Mouse (Mus musculus) urinary bladder, postnatal 10 days (tissue): ENCODE results near the gene F10.

Experiments used
- DNase-seq: peaks from one replicate; pipeline ENCODE4 v3.0.0; 2022; ENCODE audit warnings: low spot score

F10 gene

DNA sequence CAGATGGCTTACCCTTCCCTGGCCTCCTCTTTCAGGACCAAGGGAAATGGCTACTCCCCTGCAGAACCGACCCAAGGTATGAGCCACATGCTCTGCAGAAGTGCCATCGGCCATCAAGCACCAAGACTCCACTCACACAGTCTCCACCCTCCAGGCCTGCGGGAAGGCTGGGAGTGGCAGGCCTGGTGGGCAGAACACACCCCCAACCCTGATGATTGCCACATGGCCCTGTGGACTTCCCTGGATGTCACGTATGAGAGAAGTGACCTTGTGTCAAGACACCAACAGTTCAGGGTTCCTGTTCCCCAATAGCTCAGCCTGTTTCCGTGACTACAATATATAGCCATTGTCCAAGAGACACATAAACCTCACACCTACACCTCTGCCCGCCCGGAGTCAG, at the start of gene F10:
Gene F10, plus strand, starts transcription at position 294 of the 400 bp plus-strand sequence.
- DNase-seq, result no peak

DNA sequence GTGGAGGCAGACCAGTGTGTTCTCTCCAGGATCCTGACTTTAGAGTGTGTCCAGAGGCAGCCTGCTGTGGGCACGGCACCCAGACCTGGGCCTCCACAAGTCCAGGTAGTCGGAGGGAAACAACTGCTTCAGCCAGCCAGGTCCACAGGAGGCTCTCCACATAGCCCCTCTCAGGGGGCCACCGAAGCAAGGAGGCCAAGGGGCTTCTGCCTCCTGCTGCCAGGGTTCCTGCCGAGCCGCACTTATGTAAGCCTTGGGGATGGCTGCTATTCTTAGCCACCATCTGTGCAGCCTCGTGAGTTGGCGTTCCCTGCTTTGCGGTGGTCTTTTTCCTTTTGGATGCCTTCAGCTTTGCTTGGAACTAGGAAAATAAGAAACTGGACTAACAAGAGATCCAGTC, 49.5 kb upstream of the F10 start:
- DNase-seq, result no peak

- no peak for DNase-seq
Observed at GRCm38 (mm10) chr8:12988722-12989430, 48.2 kb upstream of the F10 start.

GRCm38 (mm10) chr8:12991411-12991810, 45.7 kb upstream of the F10 start:
- no peak for DNase-seq

DNA sequence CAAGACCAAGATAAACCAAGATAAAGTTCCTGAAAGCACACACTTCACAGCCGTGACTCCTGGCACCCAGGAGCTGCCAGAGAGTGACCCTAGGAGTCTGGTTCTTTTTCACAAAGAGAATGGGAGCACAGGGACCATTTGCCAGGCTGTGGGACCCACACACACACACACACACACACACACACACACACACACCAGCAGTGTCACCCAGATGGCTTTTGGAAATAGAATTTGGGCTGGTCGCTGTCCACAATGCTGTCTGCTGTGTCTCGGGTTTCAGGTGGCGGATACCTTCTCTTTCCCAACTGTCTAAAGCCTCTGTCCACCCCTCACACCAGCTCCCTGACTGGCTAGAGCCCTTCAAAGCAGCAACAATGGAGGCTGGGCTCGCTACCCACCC, 42.6 kb upstream of the F10 start:
- DNase-seq, result no peak

DNA sequence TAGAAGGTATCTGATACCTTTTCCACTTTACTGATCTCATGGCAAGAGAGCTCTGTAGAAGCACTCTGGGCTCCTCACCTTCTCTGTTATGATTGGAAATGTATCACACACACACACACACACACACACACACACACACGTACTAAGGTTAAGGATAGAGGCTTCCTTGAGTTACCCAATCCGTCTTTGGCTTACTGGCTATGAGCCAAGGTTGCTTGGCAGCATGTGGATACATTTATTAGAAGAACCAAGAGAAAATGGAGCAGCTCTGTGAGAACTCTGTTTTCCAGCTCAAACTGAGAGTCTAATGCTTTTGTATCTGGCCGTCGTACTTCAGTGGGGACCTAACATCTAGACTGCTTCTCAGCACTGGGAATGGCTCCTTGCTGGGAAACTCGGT, 41.6 kb upstream of the F10 start:
- no peak for DNase-seq

- DNase-seq, result no peak
Observed at GRCm38 (mm10) chr8:12996831-12997275, 40.3 kb upstream of the F10 start.

DNA sequence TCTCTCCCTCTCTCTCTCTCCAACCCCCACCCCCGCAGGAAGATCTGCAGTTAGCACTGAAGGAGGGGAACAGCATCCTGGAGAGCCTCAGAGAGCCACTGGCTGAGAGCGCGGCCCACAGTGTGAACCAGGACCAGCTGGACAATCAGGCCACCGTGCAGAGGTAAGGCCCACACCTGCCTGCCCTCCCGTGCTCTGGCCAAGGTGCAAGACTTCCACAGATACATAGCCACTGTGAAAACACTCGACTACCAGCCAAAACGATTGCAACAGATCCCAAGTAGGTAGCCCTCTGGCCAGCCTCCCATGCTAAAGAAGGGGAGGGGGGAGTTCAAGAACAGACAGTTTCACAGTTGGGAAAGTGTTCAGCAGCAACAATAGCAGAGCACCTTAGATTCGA, 38.8 kb upstream of the F10 start:
- no peak for DNase-seq

DNA sequence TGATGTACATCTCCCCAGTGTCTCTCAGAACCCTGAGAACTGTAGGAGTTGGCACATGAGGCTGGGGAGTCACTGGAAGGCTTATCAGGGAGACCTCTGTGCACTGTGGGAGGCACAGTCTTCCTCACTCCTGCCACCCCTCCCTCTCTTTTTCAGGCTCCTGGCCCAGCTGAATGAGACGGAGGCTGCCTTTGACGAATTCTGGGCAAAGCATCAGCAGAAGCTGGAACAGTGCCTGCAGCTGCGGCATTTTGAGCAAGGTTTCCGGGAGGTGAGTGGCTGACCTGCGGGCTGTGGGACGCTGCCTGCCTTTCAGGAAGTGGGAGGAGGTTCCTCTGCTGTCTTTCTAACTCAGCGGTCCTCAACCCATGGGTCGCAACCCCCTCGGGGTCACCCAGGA, 37.3 kb upstream of the F10 start:
- no peak for DNase-seq

GRCm38 (mm10) chr8:13007458-13007857, 29.6 kb upstream of the F10 start:
- DNase-seq, result no peak

DNA sequence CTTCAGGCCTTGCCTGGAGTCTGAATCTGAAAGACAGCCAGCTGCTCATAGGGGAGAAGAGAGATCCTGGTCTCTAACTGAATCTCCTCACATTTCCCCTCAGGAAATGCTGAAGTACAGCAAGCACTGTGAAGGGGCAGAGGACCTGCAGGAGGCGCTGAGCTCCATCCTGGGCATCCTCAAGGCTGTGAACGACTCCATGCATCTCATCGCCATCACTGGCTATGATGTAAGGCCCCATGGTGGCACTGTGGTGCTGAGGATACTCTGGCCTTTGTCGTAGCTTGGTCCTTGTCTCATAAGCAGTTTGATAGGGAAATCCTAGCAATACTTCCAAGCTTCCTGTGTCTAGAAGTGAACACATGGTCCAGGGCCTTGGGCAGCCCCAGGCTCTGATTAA, 26.8 kb upstream of the F10 start:
- DNase-seq, result no peak

- DNase-seq, result no peak
Observed at GRCm38 (mm10) chr8:13019560-13019959, 17.5 kb upstream of the F10 start.

GRCm38 (mm10) chr8:13021830-13022229, 15.3 kb upstream of the F10 start:
- DNase-seq, result no peak

- DNase-seq, result no peak
Observed at GRCm38 (mm10) chr8:13025487-13026224, 11.5 kb upstream of the F10 start, which contains the start of gene F7. Gene F7 (plus strand): TSS chr8:13026034.

GRCm38 (mm10) chr8:13027615-13028014, 9.5 kb upstream of the F10 start:
- no peak for DNase-seq

DNA sequence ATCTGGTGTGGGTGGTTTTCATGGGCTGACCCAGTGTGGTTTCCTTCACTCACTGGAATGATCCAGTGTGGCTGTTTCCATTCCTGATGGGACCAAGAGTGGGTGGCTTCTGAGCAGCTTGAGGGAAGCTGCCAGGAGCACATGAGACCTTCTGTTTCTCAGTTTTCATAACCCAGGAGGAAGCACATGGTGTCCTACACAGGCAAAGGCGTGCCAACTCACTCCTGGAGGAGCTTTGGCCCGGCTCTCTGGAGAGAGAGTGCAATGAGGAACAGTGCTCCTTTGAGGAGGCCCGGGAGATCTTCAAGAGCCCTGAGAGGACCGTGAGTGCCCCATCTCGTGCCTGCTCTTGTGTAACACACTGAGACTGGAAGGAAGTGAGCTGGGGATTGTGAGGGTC, 8.6 kb upstream of the F10 start:
- no peak for DNase-seq

- DNase-seq, result no peak
Observed at GRCm38 (mm10) chr8:13036346-13036812, 729 bp upstream of the F10 start.

DNA sequence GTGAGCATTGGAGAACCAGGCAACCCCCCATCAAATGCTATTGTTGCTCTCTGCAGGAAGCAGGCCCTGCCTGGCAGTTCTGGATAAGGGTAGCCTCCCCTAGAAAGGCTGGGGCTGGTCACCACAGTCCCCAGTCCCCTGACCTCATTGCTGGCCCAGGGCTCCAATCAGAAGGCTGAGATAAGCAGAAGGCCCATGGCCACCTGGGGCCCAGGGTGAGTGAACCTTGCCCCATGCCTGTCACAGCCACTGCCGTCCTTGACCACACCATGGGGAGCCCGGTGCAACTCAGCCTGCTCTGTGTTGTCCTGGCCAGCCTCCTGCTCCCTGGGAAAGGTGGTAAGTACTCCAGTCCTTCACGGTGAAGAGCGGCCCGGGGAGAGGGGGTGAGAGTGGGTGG, 461 bp downstream of the F10 start:
- no peak for DNase-seq

GRCm38 (mm10) chr8:13039054-13039453, 1.9 kb downstream of the F10 start:
- DNase-seq, result no peak

- DNase-seq, result no peak
Observed at GRCm38 (mm10) chr8:13041459-13041858, 4.4 kb downstream of the F10 start.

DNA sequence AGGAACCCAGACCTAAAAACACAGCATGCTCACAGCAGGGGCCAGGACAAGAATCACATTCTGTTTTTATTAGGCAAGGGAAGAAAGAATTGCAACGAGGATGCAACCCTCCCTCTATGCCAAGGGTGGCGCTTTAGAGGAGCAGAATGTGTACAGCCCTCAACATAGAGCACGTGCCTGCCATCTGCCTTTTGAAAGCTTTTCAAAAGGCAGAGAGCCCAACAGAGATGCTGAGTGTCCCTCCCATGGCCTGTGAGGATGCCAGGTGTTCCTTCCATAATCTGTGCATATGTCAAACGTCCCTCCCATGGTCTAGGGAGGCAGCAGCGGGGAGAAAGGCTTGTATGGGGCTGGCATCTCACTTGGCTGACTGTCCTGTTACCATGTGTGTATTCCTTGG, 10.5 kb downstream of the F10 start:
- DNase-seq, result no peak

GRCm38 (mm10) chr8:13050550-13050949, 13.4 kb downstream of the F10 start:
- DNase-seq, result no peak

DNA sequence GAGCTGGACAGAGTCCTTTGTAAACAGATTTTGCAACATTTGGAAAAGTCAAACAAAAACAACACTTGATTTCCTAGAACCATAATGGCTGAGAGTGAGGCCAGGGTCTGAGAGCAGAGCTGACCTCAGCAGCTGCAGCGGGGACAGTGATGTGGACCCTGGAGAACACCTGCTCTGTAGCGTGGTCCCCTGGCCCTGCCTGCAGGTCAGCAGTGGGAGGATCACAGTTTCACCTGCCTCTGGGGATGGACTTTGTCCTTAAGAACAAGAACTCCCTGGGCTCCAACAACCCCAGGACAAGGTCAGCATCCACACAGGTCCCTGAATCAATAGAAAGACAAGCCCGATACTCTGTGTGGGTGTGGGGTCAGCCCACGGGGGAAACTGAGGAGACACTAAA, 20.2 kb downstream of the F10 start:
- DNase-seq, result no peak
